Mouse (Mus musculus) hindbrain, embryonic 16.5 days (tissue): Measurements from ENCODE around the gene Galnt15. TPM values are rescaled to one million over a fixed set of nuclear protein-coding genes. Genes with fewer than 3 reads are reported as not detected.

ENCODE experiments used
- ATAC-seq: fragments of 200-750 bp; cut with Nextera tagmentation; 2 replicates; pipeline ENCODE4 v1.8.0; 2017; ENCODE audit warnings: moderate TSS enrichment, moderate library complexity
- H3K27ac ChIP-seq: fragments of 300-500 bp; sonication (generic); 2 replicates; pipeline ENCODE4 v1.5.1; 2014; ENCODE audit warnings: low read depth, mild to moderate bottlenecking, control low read depth, low read length, moderate library complexity
- H3K27me3 ChIP-seq: fragments of 300-500 bp; sonication (generic); replicated peaks from 2 replicates; pipeline ENCODE4 v1.6.1; 2014; ENCODE audit warnings: low read length; ENCODE audit not compliant: control insufficient read depth, insufficient read depth
- H3K36me3 ChIP-seq: fragments of 300-500 bp; sonication (generic); 2 replicates; pipeline ENCODE4 v1.6.1; 2014; ENCODE audit warnings: mild to moderate bottlenecking, low read length, moderate library complexity, mixed read lengths; ENCODE audit not compliant: control insufficient read depth, insufficient read depth
- H3K4me1 ChIP-seq: fragments of 300-500 bp; sonication (generic); 2 replicates; pipeline ENCODE4 v1.6.1; 2014; ENCODE audit warnings: low read depth, low read length; ENCODE audit not compliant: control insufficient read depth, insufficient read depth
- H3K4me2 ChIP-seq: fragments of 300-500 bp; sonication (generic); 2 replicates; pipeline ENCODE4 v1.6.1; 2014; ENCODE audit warnings: mild to moderate bottlenecking, low read length, control low read depth, moderate library complexity
- H3K4me3 ChIP-seq: fragments of 300-500 bp; sonication (generic); 2 replicates; pipeline ENCODE4 v1.5.1; 2014; ENCODE audit warnings: mild to moderate bottlenecking, low read length, control low read depth, moderate library complexity
- H3K9ac ChIP-seq: fragments of 300-500 bp; sonication (generic); 2 replicates; pipeline ENCODE4 v1.6.1; 2014; ENCODE audit warnings: low read depth, mild to moderate bottlenecking, control low read depth, low read length, moderate library complexity
- H3K9me3 ChIP-seq: fragments of 300-500 bp; sonication (generic); 2 replicates; pipeline ENCODE4 v1.6.1; 2014; ENCODE audit warnings: mild to moderate bottlenecking, low read length, moderate library complexity; ENCODE audit not compliant: control insufficient read depth
- WGBS: fragments of 180-500 bp; shearing (Covaris S2); extraction: QIAGEN DNeasy Blood & Tissue Kit; methylation state at CpG from one replicate; pipeline ENCODE4 v1.1.7; 2014; 5-methylcytosine and 5-hydroxymethylcytosine counted together
- polyA plus RNA-seq: library from polyadenylated mRNA; unstranded; fragments of >200 nt; fragmentation: Nextera tagmentation; extraction: Ambion mirVana; gene quantifications from 2 replicates; pipeline ENCODE4 v1.2.1, GENCODE M21; 2015

Gene Galnt15
- polyA plus RNA-seq, 1 experiment from 2014 or later: 1.4 TPM

- H3K4me1 ChIP-seq: no peaks in the 10 kb centered on the region
- H3K27ac ChIP-seq: no peak overlapping the region
- H3K36me3 ChIP-seq: no peaks in the 10 kb centered on the region
- no peak overlapping the region for H3K4me2 ChIP-seq
- no peaks in the 10 kb centered on the region for H3K9me3 ChIP-seq
- no peak overlapping the region for H3K4me3 ChIP-seq
- no peak overlapping the region for H3K9ac ChIP-seq
- no peaks in the 10 kb centered on the region for H3K27me3 ChIP-seq
- 83% methylated on average over 5 of the region's 5 CpGs for WGBS
- no peak for ATAC-seq
Measured at GRCm38 (mm10) chr14:32053895-32054294, 25.1 kb downstream of the Galnt15 start.

DNA sequence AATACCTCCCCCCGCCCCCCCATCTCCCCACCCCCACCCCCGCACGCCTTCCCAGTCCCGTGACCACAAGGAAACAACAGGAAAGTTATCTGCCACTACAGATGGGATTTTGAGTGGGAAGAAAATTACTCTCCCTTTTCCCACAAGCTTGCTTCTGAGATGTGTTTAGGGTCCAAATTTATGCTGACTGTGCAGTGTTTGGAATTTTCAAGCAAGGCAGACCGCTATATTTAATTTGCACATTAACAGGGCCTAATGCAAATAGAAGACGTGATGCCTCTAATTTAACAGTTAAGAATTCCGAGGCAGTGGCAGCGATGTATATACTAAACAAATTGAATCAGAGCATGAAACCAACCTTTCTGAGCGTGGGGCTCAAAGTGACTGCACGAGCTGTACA is 26.0 kb downstream of the Galnt15 start:
- Histone ChIP-seq H3K9me3 (no peaks in the 10 kb centered on the region), H3K9ac (no peak overlapping the region), H3K4me2 (no peak overlapping the region), H3K27me3 (no peaks in the 10 kb centered on the region), H3K36me3 (no peaks in the 10 kb centered on the region), H3K27ac (no peak overlapping the region), H3K4me1 (no peaks in the 10 kb centered on the region), H3K4me3 (no peak overlapping the region)
- WGBS: 63% methylated on average over 10 of the region's 10 CpGs
- ATAC-seq: no peak

DNA sequence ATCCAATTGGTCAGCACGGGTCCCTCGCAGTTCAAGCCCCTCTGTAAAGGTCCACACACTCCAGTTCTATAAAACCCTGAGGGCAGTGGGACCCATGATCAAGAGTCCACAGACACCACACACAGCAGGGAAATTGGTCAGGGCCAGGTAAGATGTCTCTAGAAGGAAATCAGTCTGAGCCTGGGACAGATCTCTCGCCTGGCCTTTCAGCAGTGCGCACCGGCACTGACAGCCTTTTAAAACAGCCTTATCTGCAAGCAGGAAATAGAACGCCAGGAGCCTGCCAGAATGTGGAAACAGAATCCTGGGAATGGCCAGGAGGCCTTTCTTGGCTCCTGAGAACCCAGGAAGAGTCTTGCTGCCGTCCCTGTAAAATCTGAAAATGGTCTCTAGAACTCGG is 27.0 kb downstream of the Galnt15 start:
- WGBS: 87% methylated on average over 8 of the region's 8 CpGs
- no peaks in the 10 kb centered on the region for H3K4me1 ChIP-seq
- H3K27ac ChIP-seq: no peak overlapping the region
- no peak overlapping the region for H3K4me2 ChIP-seq
- H3K4me3 ChIP-seq: no peak overlapping the region
- ATAC-seq: no peak
- H3K9me3 ChIP-seq: no peaks in the 10 kb centered on the region
- H3K27me3 ChIP-seq: no peaks in the 10 kb centered on the region
- H3K9ac ChIP-seq: no peak overlapping the region
- H3K36me3 ChIP-seq: no peaks in the 10 kb centered on the region

- H3K9me3 ChIP-seq: no peaks in the 10 kb centered on the region
- H3K4me1 ChIP-seq: no peaks in the 10 kb centered on the region
- H3K4me3 ChIP-seq: no peak overlapping the region
- H3K9ac ChIP-seq: no peak overlapping the region
- H3K27ac ChIP-seq: no peak overlapping the region
- no peaks in the 10 kb centered on the region for H3K27me3 ChIP-seq
- no peak for ATAC-seq
- 96% methylated on average over 2 of the region's 2 CpGs for WGBS
- no peaks in the 10 kb centered on the region for H3K36me3 ChIP-seq
- H3K4me2 ChIP-seq: no peak overlapping the region
Measured at GRCm38 (mm10) chr14:32056675-32057074, 27.9 kb downstream of the Galnt15 start.

GRCm38 (mm10) chr14:32057664-32058063 is 28.9 kb downstream of the Galnt15 start:
- Histone ChIP-seq H3K9me3 (no peaks in the 10 kb centered on the region), H3K4me2 (no peak overlapping the region), H3K4me1 (no peaks in the 10 kb centered on the region), H3K27ac (no peak overlapping the region), H3K9ac (no peak overlapping the region), H3K27me3 (no peaks in the 10 kb centered on the region), H3K36me3 (no peaks in the 10 kb centered on the region), H3K4me3 (no peak overlapping the region)
- no peak for ATAC-seq
- 93% methylated on average over 4 of the region's 4 CpGs for WGBS

- Histone ChIP-seq H3K27me3 (no peaks in the 10 kb centered on the region), H3K36me3 (no peaks in the 10 kb centered on the region), H3K9me3 (peaks cover 2% of the 10 kb centered on the region; the same call in 1 of the 2 replicates), H3K4me3 (no peak overlapping the region), H3K4me2 (no peak overlapping the region), H3K27ac (no peak overlapping the region), H3K9ac (no peak overlapping the region), H3K4me1 (no peaks in the 10 kb centered on the region)
- WGBS: 93% methylated on average over 4 of the region's 4 CpGs
- no peak for ATAC-seq
Measured at GRCm38 (mm10) chr14:32061398-32061797, 32.6 kb downstream of the Galnt15 start.

- H3K4me2 ChIP-seq: no peak overlapping the region
- no peaks in the 10 kb centered on the region for H3K4me1 ChIP-seq
- H3K9ac ChIP-seq: no peak overlapping the region
- no peaks in the 10 kb centered on the region for H3K27me3 ChIP-seq
- no peaks in the 10 kb centered on the region for H3K36me3 ChIP-seq
- H3K9me3 ChIP-seq: no peaks in the 10 kb centered on the region
- H3K27ac ChIP-seq: no peak overlapping the region
- H3K4me3 ChIP-seq: no peak overlapping the region
- ATAC-seq: no peak
Measured at GRCm38 (mm10) chr14:32072807-32073206, 44.0 kb downstream of the Galnt15 start.

DNA sequence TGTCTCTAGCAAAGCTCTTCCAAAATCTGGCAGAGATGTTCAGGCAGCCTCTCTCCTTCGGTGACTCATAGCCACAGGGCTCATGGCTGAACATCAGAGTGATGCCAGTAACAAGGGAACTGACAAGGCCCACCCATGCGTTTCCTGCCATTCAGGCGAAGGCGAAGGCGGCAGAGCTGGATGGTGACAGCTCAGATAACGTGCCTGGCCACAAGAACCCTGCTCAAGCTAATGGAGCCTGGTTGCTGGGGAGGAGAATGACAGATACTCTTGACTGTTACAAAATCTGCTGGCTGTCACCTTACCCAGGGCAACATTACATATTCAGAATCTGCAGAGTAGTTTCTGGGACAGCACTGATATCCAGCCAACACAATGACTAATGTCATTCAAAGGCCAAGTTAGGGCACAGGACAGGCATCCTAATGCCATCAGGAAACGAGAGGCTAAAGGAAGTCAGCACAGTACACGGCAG is 44.5 kb downstream of the Galnt15 start:
- no peak overlapping the region for H3K27ac ChIP-seq
- H3K4me2 ChIP-seq: no peak overlapping the region
- H3K36me3 ChIP-seq: no peaks in the 10 kb centered on the region
- H3K9ac ChIP-seq: no peak overlapping the region
- 63% methylated on average over 8 of the region's 8 CpGs for WGBS
- H3K27me3 ChIP-seq: no peaks in the 10 kb centered on the region
- no peak overlapping the region for H3K4me3 ChIP-seq
- H3K9me3 ChIP-seq: no peaks in the 10 kb centered on the region
- ATAC-seq: no peak
- H3K4me1 ChIP-seq: no peaks in the 10 kb centered on the region

DNA sequence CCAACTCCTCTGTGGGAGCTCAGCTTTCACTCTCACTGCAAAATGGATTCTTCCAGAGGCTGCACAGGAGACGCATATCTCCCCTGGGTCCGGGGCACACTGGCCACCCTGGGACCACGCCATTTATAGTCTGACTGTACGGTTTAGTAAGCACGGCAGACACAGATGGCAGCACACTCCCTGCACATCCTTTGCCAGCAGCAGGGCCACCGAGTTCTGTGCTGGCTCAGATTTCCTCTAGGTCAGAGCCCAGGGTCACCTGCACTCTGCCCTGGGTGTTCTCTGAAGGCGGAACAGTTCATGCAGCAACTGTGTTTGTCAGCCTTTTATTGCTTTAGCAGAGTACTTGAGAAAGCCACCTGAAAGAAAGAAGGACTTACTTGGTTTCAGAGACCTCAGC is 45.1 kb downstream of the Galnt15 start:
- Histone ChIP-seq H3K4me3 (no peak overlapping the region), H3K9me3 (no peaks in the 10 kb centered on the region), H3K4me2 (no peak overlapping the region), H3K27me3 (no peaks in the 10 kb centered on the region), H3K27ac (no peak overlapping the region), H3K36me3 (no peaks in the 10 kb centered on the region), H3K4me1 (no peaks in the 10 kb centered on the region), H3K9ac (no peak overlapping the region)
- ATAC-seq: no peak
- WGBS: 70% methylated on average over 7 of the region's 7 CpGs
